Mouse (Mus musculus) liver (tissue): Measurements from ENCODE around the gene Desi1.

Experiments
- DNase-seq: peaks from one replicate; pipeline ENCODE4 v3.0.0-alpha.2; 2020; ENCODE audit warnings: mixed read lengths

Gene Desi1

GRCm38 (mm10) chr15:81964980-81965545 lies 68.6 kb downstream of the Desi1 start:
- DNase-seq, result no peak

DNA sequence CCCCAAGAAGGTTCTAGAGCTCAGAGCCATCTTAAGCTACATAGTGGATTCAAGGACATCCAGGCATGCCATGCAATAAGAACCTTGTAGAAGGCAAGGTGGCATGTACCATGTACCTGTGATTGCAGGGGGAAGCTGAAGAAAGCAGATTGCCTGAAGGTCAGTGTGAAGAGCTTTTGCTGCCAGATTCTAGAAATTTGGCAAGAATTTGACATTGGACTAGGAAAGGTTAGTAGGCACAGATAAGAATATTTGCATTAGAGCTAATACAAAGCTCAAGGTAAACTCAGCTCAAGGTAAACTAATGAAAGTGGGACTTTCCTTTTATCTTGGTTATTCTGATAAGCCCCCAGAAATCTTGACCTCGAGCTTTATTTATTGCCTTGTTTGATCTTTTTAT lies 69.4 kb downstream of the Desi1 start:
- no peak for DNase-seq

DNA sequence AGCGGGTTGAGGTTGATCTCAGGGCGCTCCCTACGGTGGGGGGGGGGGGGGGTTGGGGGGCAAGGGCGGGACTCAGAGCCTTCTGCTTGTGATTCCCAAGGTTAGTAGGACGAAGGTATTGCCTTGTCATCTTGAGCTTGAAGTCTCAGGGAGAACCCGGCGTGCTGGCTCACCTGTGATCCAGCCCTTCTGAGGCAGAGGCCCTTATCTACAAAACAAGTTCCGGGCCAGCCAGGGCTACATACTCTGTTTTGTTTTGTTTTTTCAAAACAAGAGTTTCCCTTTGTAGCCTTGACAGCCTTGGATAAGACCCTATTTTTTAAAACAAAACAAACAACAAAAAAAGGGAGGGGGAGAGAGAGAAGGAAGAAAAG lies 72.6 kb downstream of the Desi1 start:
- DNase-seq, result no peak

- DNase-seq, result peak; percentile 100
Measured at GRCm38 (mm10) chr15:81960171-81961077, 73.2 kb downstream of the Desi1 start, which contains the start of gene Pmm1. Pmm1 (minus strand) TSS chr15:81960930.

DNA sequence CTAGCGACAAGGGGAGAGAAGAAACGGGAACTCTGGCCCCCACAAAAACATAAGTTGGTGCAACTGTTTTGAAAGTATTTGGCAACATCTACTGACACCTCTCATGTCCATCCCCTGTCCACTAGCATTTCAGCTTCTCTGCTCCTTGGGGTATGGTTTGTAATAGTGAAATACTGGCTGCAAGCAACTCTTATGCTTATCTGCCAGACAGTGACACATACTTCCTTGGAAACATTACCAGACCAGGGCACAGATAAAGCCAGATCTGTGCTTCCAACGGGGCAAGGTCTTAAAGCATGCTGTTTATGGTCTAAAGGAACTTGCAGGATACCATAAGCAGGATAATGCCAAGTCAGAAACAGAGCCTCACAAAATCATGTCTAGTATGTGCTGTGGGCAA lies 74.8 kb downstream of the Desi1 start:
- DNase-seq, result no peak

GRCm38 (mm10) chr15:81957598-81957997 lies 76.1 kb downstream of the Desi1 start:
- no peak for DNase-seq

- DNase-seq, result peak; percentile 58
Measured at GRCm38 (mm10) chr15:81956457-81956856, 77.2 kb downstream of the Desi1 start.

DNA sequence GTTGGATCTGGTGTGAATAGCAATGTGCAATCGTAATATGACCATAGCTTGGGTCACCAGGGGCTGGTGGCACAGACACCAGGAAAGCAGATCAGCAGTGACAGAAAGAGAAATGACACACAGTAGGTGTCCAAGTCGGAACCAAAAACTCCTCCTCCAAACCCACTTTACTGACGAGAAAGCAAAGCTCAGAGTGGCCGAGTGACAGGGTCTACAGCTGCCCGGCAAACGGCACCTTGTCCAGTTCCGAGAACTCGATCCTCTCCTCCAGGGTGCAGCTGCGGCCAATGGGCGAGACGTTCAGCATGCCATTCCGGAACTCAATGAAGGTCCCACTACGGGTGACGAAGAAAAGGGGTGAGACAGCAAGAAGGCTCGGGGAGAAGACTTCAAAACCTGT lies 78.2 kb downstream of the Desi1 start:
- DNase-seq, result no peak

GRCm38 (mm10) chr15:81954716-81955115 lies 78.9 kb downstream of the Desi1 start:
- no peak for DNase-seq

- DNase-seq, result peak; percentile 1
Measured at GRCm38 (mm10) chr15:81954151-81954583, 79.5 kb downstream of the Desi1 start.

DNA sequence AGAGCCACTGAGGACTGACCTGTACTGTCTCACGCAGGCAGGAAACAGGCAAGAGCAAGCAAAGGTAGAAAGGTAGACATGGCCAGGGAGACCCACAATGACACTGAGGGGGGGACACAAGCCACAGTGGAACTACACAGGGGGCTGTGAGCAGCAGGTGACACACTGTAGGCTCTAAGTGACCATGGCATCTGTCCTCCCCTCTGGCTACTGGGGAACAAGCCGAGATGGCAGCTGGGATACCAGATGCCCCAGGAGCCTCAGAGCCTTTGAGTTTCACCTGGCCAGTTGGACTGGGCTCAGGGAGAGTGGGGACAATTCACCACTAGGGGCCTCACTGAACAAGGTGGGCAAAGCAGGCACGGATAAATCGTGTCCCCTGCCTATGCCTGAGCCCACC lies 81.4 kb downstream of the Desi1 start:
- DNase-seq, result peak; percentile 2

DNA sequence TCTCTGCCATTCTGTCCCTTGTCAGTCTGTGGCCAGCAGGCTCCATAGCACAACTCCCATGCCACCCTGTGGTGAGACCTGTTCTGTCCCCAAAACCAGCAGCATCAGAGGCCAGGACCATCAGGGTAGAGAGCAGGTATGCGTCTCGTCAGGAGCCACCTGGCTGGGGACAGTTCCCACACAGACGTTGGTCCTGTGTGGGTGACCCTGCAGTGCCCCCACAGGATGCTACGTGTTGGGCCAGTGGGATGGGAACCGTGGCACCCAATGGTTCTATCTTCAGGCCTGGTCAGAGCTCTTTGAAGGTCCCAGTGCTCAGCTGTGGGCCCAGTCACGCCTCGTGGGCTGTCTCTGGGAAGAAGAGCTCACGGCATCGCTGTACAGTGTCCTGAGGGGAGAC lies 82.5 kb downstream of the Desi1 start:
- DNase-seq, result no peak

DNA sequence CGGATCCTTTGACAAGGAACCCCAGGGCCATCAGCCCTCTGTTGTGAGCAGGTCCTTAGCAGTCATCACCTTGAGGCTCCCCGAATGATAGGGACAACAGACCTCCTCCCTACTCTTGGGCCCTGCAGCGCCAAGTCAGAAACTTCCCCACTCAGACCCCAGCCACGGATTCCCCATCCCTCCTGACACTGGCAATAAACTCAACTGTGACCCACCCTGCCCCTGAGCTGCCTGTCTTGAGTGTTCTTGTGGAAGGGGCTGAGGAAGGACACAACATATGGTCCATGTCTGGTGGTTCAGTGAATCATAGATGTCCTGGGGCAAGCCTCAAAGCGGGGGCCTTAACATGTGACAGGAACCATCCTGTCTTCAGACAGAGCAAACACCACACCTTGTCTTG lies 82.9 kb downstream of the Desi1 start:
- no peak for DNase-seq

- DNase-seq, result no peak
Measured at GRCm38 (mm10) chr15:81949476-81950131, 84.1 kb downstream of the Desi1 start.

DNA sequence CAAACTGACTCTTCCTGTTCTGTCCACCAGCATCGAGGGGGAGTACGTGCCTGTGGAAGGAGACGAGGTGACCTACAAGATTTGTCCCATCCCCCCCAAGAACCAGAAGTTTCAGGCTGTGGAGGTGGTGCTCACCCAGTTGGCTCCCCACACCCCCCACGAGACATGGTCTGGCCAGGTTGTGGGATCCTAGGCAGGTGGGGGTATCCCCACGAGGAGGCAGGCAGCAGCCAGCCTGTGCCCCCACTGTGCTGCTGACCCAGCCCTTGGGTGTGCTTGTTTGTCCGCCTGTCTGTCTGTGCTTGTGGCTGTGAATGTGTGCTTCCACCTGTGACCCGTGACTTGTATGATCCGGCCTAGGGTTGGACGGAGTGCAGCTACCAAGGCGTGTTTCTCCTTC lies 84.6 kb downstream of the Desi1 start:
- DNase-seq, result no peak

- no peak for DNase-seq
Measured at GRCm38 (mm10) chr15:81943176-81943749, 90.4 kb downstream of the Desi1 start.
